Mouse (Mus musculus): ENCODE measurements around the gene Tyms.
A peak's percentile ranks its signal among the peaks of the same experiment; 100 is the strongest.
"Not testable (repeated sequence)": the region's sequence is repeated elsewhere in the genome, so short reads cannot be mapped to it uniquely, and the experiment has no call there.

Tyms gene

GRCm38 (mm10) chr5:30098260-30098659 is 24.8 kb upstream of the Tyms start:
- no peak for DNase-seq (ENCODE audit: low read depth)

- DNase-seq (ENCODE audit: low read depth): no peak
Measured at GRCm38 (mm10) chr5:30095731-30096130, 22.3 kb upstream of the Tyms start.

- peak; percentile 64 for DNase-seq (ENCODE audit: low read depth)
Measured at GRCm38 (mm10) chr5:30094399-30094798, 21.0 kb upstream of the Tyms start.

GRCm38 (mm10) chr5:30092701-30093100 is 19.3 kb upstream of the Tyms start:
- DNase-seq (ENCODE audit: low read depth): peak; percentile 78

- DNase-seq (ENCODE audit: low read depth): peak; percentile 39
Measured at GRCm38 (mm10) chr5:30072377-30072776, 1.0 kb downstream of the Tyms start.

- no peak for DNase-seq (ENCODE audit: low read depth)
Measured at GRCm38 (mm10) chr5:30071677-30072076, 1.7 kb downstream of the Tyms start.

- no peak for DNase-seq (ENCODE audit: low read depth)
Measured at GRCm38 (mm10) chr5:30067726-30068125, 5.7 kb downstream of the Tyms start.

GRCm38 (mm10) chr5:30059607-30060006 is 13.8 kb downstream of the Tyms start:
- DNase-seq (ENCODE audit: low read depth): not testable (repeated sequence)

- no peak for DNase-seq (ENCODE audit: low read depth)
Measured at GRCm38 (mm10) chr5:30058216-30058731, 15.1 kb downstream of the Tyms start.

- DNase-seq (ENCODE audit: low read depth): peak; percentile 86
Measured at GRCm38 (mm10) chr5:30039841-30040240, 33.6 kb downstream of the Tyms start.

GRCm38 (mm10) chr5:30039324-30039723 is 34.1 kb downstream of the Tyms start:
- not testable (repeated sequence) for DNase-seq (ENCODE audit: low read depth)

- DNase-seq (ENCODE audit: low read depth): not testable (repeated sequence)
Measured at GRCm38 (mm10) chr5:30037111-30037510, 36.3 kb downstream of the Tyms start.

GRCm38 (mm10) chr5:30035862-30036261 is 37.6 kb downstream of the Tyms start:
- DNase-seq (ENCODE audit: low read depth): not testable (repeated sequence)

- DNase-seq (ENCODE audit: low read depth): peak; percentile 96
Measured at GRCm38 (mm10) chr5:30014580-30014979, 58.8 kb downstream of the Tyms start.

- DNase-seq (ENCODE audit: low read depth): peak; percentile 97
Measured at GRCm38 (mm10) chr5:30012726-30013503, 60.5 kb downstream of the Tyms start, which contains the start of gene Il6. TSS of gene Il6 (plus strand) at chr5:30013114.
